Mouse (Mus musculus): ENCODE data around the gene Arsk.

Gene Arsk

DNA sequence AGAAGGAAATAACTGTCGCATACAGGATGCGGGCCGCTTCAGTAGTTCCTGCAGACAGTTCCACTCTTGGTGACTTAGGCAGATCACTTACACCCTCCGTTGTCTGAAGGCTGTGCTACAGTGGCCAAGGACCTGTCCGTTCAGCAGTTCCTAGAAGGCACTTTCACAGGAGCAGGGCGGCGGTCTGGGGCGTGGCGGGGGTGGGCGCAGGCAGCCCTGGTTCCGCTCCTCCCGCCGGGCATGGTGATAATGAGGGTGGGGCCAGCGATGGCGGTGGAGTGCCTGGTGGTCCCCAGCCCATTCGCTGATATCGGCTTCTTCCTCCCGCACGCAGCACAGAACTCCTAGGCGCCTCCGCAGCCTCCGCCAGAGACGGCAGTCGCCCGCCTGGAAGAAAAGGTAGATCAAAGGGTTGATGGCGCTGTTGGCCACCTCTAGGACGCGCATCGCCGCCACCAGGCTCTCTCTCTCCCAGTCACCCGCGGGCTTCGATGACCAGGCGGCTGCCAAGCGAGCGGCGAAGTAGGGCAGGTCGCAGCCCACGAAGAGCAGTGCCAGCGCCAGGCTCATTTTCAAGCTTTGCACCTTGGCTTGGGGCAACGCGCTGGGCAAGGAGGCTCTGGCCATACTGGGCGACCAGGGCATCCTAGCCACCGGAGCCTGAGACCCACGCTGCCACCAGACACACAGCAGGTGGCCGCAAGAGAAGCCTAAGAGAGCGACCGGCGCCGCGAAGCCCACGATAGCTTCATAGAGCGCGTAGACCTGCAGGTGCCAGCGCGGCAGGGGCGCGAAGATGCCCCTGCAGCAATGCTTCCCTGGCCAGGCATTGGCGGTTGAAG is 42.8 kb downstream of the Arsk start:
- in situ Hi-C loops (cut with MboI; ENCODE audit: low pct_unique_long_range_greater_than_20kb in 1 of 2, low sequenced_read_pairs in 2 of 2, unreplicated experiment in 1 of 2) = no loop called here

DNA sequence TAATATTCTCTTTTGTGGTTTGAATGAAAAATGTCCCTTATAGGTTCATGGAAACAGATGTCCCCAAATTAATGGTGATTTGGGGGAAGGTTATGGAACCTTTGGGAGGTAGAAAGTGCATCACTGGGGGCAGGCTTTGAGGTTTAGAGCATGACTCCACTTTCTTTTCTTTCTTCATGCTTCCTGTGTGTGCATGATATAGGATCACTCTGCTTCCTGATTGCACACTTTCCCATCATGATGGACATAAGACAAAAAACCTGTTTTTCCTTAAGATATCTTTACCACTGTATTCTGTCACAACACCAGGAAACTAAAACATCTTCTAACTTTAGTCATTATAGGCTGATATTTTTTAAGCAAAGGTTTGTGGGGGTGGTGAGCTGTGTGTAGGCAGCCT is 53.5 kb downstream of the Arsk start:
- in situ Hi-C loops (cut with MboI; ENCODE audit: low pct_unique_long_range_greater_than_20kb in 1 of 2, low sequenced_read_pairs in 2 of 2, unreplicated experiment in 1 of 2) = no loop called here

DNA sequence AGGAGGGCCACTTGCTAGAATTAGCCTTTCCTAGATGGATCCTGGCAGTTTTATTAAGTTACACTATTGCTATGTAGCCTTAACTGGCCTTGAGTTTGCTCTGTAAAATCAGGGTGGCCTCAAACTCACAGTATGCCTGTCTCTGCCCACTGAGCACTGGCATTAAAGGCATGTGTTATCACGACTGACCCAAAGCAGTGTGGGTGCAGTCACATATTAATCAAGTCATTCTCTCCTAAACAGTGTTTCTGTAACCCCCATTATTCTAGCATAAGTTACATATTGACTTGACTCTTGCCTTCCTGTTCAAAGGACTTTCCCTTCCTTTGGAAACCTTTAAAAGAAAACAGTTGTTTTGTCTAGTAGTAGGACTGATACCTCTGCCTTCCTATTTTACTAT is 56.0 kb downstream of the Arsk start:
- in situ Hi-C loops (cut with MboI; ENCODE audit: low pct_unique_long_range_greater_than_20kb in 1 of 2, low sequenced_read_pairs in 2 of 2, unreplicated experiment in 1 of 2) = no loop called here

DNA sequence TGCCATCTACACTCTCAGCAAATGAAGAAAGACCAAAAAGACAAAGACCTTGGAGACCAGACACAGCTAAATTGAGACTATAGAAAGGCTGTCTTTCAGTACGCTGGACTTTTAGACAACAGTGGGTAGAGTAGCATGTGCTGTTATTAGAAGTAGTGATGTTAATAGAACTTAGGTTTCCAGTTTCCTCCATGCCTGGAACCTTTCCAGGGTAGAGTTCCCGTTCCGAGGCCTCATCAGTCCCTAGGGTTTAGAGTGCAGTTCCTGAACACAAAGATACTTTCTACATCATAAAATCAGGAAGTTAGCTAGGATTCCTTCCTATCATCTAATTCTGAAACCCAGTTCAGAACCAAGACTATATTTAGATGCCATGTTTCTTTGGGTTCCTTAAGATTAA is 73.9 kb downstream of the Arsk start:
- in situ Hi-C loops (cut with MboI; ENCODE audit: low pct_unique_long_range_greater_than_20kb in 1 of 2, low sequenced_read_pairs in 2 of 2, unreplicated experiment in 1 of 2) = no loop called here

DNA sequence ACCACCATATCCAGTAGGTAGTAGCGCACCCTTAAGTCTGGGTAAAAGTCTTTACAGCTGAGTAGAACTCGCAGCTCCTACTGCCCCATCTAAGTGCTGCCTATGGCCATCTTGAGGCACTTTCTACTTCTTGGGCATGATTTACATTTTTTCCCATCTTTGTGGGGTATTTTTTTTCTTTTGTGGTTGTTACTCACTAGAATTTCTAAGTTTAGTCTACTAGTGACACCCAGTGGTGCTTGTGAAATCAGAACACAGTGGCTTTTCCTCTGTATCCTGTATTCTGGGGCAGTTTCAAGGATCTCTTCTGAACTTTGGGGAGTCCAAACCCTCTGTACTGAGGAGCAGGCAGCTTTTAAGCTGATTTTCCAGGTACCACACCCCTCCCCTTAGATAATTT is 76.7 kb downstream of the Arsk start:
- in situ Hi-C loops (cut with MboI; ENCODE audit: low pct_unique_long_range_greater_than_20kb in 1 of 2, low sequenced_read_pairs in 2 of 2, unreplicated experiment in 1 of 2) = no loop called here

DNA sequence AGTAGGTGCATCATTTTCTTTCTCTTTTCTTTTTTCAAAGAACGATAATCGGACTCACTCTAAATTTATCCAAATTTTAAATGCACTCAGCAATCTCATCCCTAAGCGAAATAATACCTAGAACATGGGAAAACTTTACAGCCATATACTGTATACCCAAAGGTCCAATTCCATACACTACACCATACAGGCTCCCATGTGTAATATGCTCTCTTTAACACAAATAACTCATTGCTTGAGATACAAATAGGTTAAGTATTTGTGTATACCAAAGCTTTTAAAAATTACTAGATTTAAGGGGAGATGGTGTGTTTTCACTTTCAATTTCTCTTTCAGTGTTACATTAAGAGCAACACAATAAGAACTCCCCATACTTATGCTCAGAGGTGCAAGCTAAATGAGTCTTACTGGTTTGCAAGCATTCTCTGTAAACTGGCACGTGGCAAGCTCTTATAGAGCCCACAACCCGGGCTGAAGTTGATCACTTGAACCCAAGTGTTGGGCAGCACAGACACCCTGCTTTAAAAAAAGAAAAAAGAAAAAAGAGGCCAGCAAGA is 79.5 kb downstream of the Arsk start:
- in situ Hi-C loops (cut with MboI; ENCODE audit: low pct_unique_long_range_greater_than_20kb in 1 of 2, low sequenced_read_pairs in 2 of 2, unreplicated experiment in 1 of 2) = no loop called here

DNA sequence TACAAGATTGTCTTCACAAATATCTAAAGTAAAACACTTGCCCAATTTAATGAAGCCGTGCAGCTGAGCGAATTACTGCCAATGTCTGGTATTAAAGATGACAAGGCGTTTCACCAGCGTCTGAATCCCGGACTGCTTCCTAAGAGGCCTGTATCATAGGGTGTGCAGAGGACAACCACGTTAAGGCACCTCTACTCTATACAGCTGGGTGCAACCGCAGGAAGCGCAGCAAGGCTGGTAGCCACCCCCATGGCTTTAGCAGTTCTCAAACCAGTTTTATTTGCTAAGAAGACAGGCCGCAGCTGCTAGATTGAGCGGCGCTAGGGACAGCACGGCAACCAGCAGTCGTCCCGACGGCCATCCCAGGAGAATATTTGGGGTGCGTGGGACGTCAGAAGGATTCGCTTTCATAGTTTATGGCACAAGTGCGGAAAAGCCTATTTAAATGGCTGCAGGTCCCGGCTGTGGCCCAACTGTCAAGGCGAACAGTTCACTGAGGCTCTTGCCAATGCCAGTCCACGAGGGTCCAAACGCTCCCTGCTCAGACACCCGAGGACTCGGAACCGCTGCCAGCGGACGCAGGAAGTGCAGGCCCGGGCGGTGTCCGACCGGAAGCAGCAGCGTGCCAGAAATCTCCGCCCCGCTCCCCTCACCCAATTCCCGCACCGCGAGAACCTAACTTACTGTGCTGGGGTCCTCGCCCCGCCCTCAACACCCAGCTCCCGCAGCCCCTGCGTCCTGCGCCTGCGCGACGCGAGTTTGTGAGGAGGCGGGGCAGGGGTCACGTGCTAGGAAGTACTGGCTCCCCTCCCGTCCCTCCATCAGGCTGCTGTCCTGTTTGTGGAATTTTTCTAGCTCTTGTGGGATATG is 80.3 kb downstream of the Arsk start, which contains the start of gene Rfesd:
Rfesd (minus strand) TSS at position 746 of the 870 bp plus-strand sequence.
- in situ Hi-C loops (cut with MboI; ENCODE audit: low pct_unique_long_range_greater_than_20kb in 1 of 2, low sequenced_read_pairs in 2 of 2, unreplicated experiment in 1 of 2) = no loop called here

DNA sequence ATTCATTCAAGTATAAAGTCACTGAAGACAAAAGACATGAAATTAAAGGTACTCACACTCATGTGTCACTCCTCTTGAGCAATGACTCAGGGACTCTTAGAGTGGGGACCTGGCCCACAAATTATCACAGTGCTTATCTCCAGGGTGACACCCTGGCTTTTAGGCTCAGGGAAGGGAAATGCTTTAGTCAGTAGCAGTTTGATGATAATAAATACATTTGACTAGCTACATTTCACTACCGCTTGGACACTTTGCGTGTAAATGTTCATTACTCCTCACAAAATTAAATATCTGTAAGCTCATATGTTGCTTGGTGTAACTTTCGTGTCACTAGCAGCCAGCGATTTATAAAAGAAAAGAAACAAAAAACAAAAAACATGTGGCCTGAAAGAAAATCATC is 81.0 kb downstream of the Arsk start:
- in situ Hi-C loops (cut with MboI; ENCODE audit: low pct_unique_long_range_greater_than_20kb in 1 of 2, low sequenced_read_pairs in 2 of 2, unreplicated experiment in 1 of 2) = no loop called here

DNA sequence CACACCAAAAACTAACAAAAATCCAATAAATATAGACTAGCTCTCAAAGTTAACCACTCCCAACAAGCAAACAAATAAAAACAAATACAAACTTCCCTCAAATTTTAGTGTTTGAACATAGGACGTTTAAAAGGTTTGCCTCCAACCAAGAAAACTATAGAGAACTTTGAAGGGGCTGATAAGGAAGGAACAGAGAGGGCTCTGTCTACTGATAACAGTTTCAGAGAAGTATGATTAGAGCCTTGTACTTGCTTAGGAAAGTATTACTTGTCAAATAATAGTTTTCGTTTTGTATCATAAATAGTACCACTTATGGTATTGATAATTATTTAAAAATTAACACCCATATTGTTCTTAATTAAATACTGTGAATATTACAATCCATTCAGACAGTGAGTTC is 83.9 kb downstream of the Arsk start:
- in situ Hi-C loops (cut with MboI; ENCODE audit: low pct_unique_long_range_greater_than_20kb in 1 of 2, low sequenced_read_pairs in 2 of 2, unreplicated experiment in 1 of 2) = no loop called here

Data from mouse embryonic stem cell (cell line).